ENCODE assay signal across 10 mouse cellular contexts in the genomic region with DNA sequence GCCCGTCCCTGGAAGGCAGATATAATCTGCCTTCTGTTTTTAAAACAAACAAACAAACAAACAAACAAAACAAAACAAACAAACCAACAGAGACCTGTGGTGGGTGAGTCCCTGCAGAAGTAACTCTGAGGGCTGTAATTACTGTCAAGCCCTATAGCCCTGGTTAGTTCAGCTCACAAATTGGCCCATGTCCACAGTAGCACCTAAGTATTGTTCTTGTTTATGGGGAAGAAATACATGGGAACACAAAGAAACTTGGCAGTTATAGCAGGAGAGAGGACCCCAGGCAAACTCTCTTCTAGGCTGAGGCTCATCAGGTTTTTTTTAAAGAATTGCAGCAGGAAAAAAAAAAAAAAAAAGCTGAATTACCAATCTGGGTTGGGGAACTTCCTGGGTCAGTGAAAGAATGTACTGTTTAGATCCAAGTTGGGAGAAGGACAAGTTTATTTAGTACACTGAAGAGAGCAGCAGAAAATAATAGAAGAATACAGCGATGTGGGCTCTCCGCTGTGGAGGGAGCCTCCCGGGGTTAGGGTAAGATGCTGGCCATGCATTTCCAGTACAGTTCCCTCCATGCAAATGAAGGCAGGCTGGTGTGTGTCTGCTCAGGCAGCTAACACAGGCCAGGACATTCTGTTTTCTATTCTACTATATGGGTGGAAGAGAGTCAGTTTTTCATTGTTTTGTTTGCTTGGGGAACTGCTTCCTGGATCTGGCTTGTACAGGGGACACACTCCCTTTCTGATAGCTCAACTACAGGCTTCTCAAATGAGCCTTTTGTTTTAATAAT. TPM values are rescaled to one million over a fixed set of nuclear protein-coding genes. Genes with fewer than 3 reads are reported as not detected.
DNase-seq lines count a peak whose midpoint lies in the region; ATAC-seq and TF ChIP-seq lines count a peak whose summit lies in the region.
"Had no signal": no experiment of that assay in that cellular context is flagged by ENCODE, and none has a peak within 500 bp of the region (broad histone marks: within the 10 kb centered on the region; RNA-seq: fewer than 3 reads in every experiment).

No protein-coding gene starts in this region.

- peak overlapping the region; percentile 37; the same call in 1 of the 2 replicates for H3K4me2 ChIP-seq in intestine, postnatal 0 days (replicated peaks; ENCODE audit: low read depth)

- no peaks in the 10 kb centered on the region for H3K9me3 ChIP-seq in intestine, postnatal 0 days (ENCODE audit: control insufficient read depth)

- WGBS in spleen, adult 2 months: 73% methylated on average over 4 of the region's 4 CpGs
- 50% methylated on average over 4 of the region's 4 CpGs for WGBS in intestine, postnatal 0 days

- TF ChIP-seq CTCF in spleen, adult 2 months (IDR thresholded peaks at IDR 0.05; ENCODE audit: extremely low read depth, insufficient read depth, insufficient read length, insufficient replicate concordance): no peak
- no peak for TF ChIP-seq CTCF in intestine, postnatal 0 days (IDR thresholded peaks at IDR 0.05; ENCODE audit: low read depth)

- ATAC-seq in intestine, postnatal 0 days: no peak
- ATAC-seq in CD4-positive, CD25-positive, alpha-beta regulatory T cell, adult 4 months: no peak

- no peaks in the 10 kb centered on the region for H3K27me3 ChIP-seq in spleen, adult 2 months (ENCODE audit: control insufficient read depth, insufficient read depth, low read length)
- no peaks in the 10 kb centered on the region for H3K27me3 ChIP-seq in intestine, postnatal 0 days (replicated peaks; ENCODE audit: control insufficient read depth, insufficient read depth, low read length)

- no peak overlapping the region for H3K4me3 ChIP-seq in spleen, adult 2 months (ENCODE audit: extremely low read depth, insufficient read depth, insufficient read length)
- H3K4me3 ChIP-seq in intestine, postnatal 0 days (ENCODE audit: low read depth, low read length): no peak overlapping the region

- no peak for TF ChIP-seq POLR2A in spleen, adult 2 months (IDR thresholded peaks at IDR 0.05; ENCODE audit: low read depth, low read length)

- no peaks in the 10 kb centered on the region; the same call in 1 of the 2 replicates for H3K4me1 ChIP-seq in spleen, adult 2 months (ENCODE audit: control insufficient read depth, insufficient read depth, insufficient read length)
- 0 out of 2 replicates have a peak, but pooled peaks cover 5% of the 10 kb centered on the region for H3K4me1 ChIP-seq in intestine, postnatal 0 days (replicated peaks; ENCODE audit: control insufficient read depth, insufficient read depth, low read length)

- no peak overlapping the region for H3K9ac ChIP-seq in intestine, postnatal 0 days (ENCODE audit: low read depth, low read length)

- intact Hi-C loops in heart, postnatal 25 days (cut with DNase I): no loop called here

- peak; percentile 7 to 16 for DNase-seq in heart, adult 9 months (ENCODE audit: low spot score in 2 of 2)
- DNase-seq in heart, postnatal 25 days (ENCODE audit: low spot score): no peak
- no peak for DNase-seq in spleen, adult 2 months (ENCODE audit: low read depth in 1 of 2, low spot score in 2 of 2)
- DNase-seq in spleen, postnatal 10 days (ENCODE audit: low spot score in 2 of 2): no peak
- DNase-seq in left cerebral cortex, adult 9 months (ENCODE audit: low spot score in 2 of 2): no peak
- DNase-seq in embryo, embryonic 11 days: no peak

- H3K36me3 ChIP-seq in spleen, adult 2 months (ENCODE audit: control insufficient read depth, insufficient read depth, low read length): no peaks in the 10 kb centered on the region
- no peaks in the 10 kb centered on the region for H3K36me3 ChIP-seq in intestine, postnatal 0 days (ENCODE audit: control insufficient read depth, insufficient read depth)

- H3K27ac ChIP-seq in spleen, adult 2 months (ENCODE audit: insufficient read depth, low read length): peak overlapping the region; percentile 56; the same call in 1 of the 2 replicates
- peak overlapping the region; percentile 41 for H3K27ac ChIP-seq in intestine, postnatal 0 days (ENCODE audit: low read depth, low read length)
- H3K27ac ChIP-seq: macrophage had no signal

RNA-seq across cellular contexts. Expression of a gene that starts 22.1 kb away (rescaled TPM):
- 1 to 10 TPM; 7.3 to 8.0 TPM for total RNA-seq in heart, postnatal 25 days (2021)
- polyA plus RNA-seq in spleen, adult 2 months (2012; rRNA removed): 5.9 and 10.5 TPM in 2 replicates
- polyA plus RNA-seq in intestine, postnatal 0 days (2015; fragmentation: Nextera tagmentation; extraction: Ambion mirVana): 15.6 and 16.1 TPM in 2 replicates
- 1 to 10 TPM in 1 of 2 experiments, not detected in 1; 1.0 TPM for polyA plus RNA-seq in CD4-positive, CD25-positive, alpha-beta regulatory T cell, adult 4 months (2017; shearing (Covaris generic))

RNA-seq across cellular contexts. Expression of a gene that starts 22.6 kb away (rescaled TPM):
- total RNA-seq in heart, postnatal 25 days (2021): under 1 TPM; 0.08 TPM
- 0.93 and 0.95 TPM in 2 replicates for polyA plus RNA-seq in spleen, adult 2 months (2012; rRNA removed)
- 6.9 and 7.7 TPM in 2 replicates for polyA plus RNA-seq in intestine, postnatal 0 days (2015; fragmentation: Nextera tagmentation; extraction: Ambion mirVana)
- polyA plus RNA-seq in CD4-positive, CD25-positive, alpha-beta regulatory T cell, adult 4 months (2017; shearing (Covaris generic)): 1 to 10 TPM; 3.1 to 4.6 TPM
- total RNA-seq: gastrocnemius, postnatal 25 days had no signal
- polyA plus RNA-seq: macrophage had no signal

Comparison
In these comparisons a context has a peak if more than half of its experiments do, and no peak if none do; other contexts are left out.
1. DNase-seq: peak in heart, adult 9 months (2 of 2); none in heart, postnatal 25 days (single experiment), spleen, adult 2 months (0 of 2), spleen, postnatal 10 days (0 of 2), left cerebral cortex, adult 9 months (0 of 2) and embryo, embryonic 11 days (single experiment).